Mouse (Mus musculus) CH12.LX (cell line): Measurements from ENCODE around the gene Ptdss2. TPM values are rescaled to one million over a fixed set of nuclear protein-coding genes. Genes with fewer than 3 reads are reported as not detected.

Experiments used
- DNase-seq: peaks from one replicate; pipeline ENCODE4 v3.0.0-alpha.2; 2013; ENCODE audit errors: extremely low read depth
- H3K27ac ChIP-seq: 2 replicates; pipeline ENCODE4 v1.5.1; 2012; ENCODE audit warnings: low read depth, mild to moderate bottlenecking, control low read depth, moderate library complexity; ENCODE audit not compliant: insufficient read depth
- H3K27me3 ChIP-seq: replicated peaks from 2 replicates; pipeline ENCODE3; 2012; ENCODE audit warnings: inconsistent platforms
- H3K36me3 ChIP-seq, 2 experiments: replicated peaks in 1 of 2; 2 replicates each; pipeline versions ENCODE3 to v1.6.1; 2012; ENCODE audit warnings: inconsistent platforms in 1 of 2, low read length in 1 of 2, mild to moderate bottlenecking in 1 of 2, mixed read lengths in 1 of 2, moderate library complexity in 1 of 2; ENCODE audit not compliant: control insufficient read depth in 1 of 2, insufficient read depth in 1 of 2
- H3K4me1 ChIP-seq, 2 experiments: 2 replicates each; pipeline ENCODE4 v1.6.1; 2012; ENCODE audit warnings: inconsistent platforms in 1 of 2, moderate library complexity in 1 of 2; ENCODE audit not compliant: insufficient read depth in 2 of 2, control insufficient read depth in 1 of 2
- H3K4me2 ChIP-seq: 2 replicates; pipeline ENCODE4 v1.6.1; 2012; ENCODE audit warnings: low read depth, mild to moderate bottlenecking, control low read depth; ENCODE audit not compliant: poor library complexity, insufficient read depth, severe bottlenecking
- H3K4me3 ChIP-seq, 3 experiments: fragments of 150-350 bp in 1 of 3; sonication (generic) in 1 of 3; replicated peaks in 1 of 3; 2 replicates each; pipeline versions ENCODE3 to v1.5.1; 2011 to 2012; ENCODE audit warnings: low read depth in 2 of 3, low read length in 2 of 3, mild to moderate bottlenecking in 2 of 3, moderate library complexity in 2 of 3, control low read depth in 1 of 3, improper control_type of control experiment in 1 of 3, inconsistent platforms in 1 of 3, mixed read lengths in 1 of 3; ENCODE audit not compliant: poor library complexity in 1 of 3
- H3K79me2 ChIP-seq: replicated peaks from 2 replicates; pipeline ENCODE4 v1.6.1; 2012; ENCODE audit warnings: mild to moderate bottlenecking, moderate library complexity; ENCODE audit not compliant: control insufficient read depth, poor library complexity, insufficient read depth, severe bottlenecking; ENCODE audit errors: extremely low read depth
- H3K9ac ChIP-seq: 2 replicates; pipeline ENCODE4 v1.6.1; 2012; ENCODE audit warnings: low read depth, mild to moderate bottlenecking, control low read depth, moderate library complexity; ENCODE audit not compliant: insufficient read depth
- H3K9me3 ChIP-seq: replicated peaks from 2 replicates; pipeline ENCODE3; 2012; ENCODE audit warnings: low read length, inconsistent platforms, mixed read lengths
- BHLHE40 ChIP-seq: IDR thresholded peaks from 2 replicates; pipeline ENCODE4 v1.6.1; 2011; ENCODE audit warnings: mild to moderate bottlenecking, low read depth, low read length, improper control_type of control experiment
- ELF1 ChIP-seq: IDR thresholded peaks from 2 replicates; pipeline ENCODE4 v1.6.1; 2014; ENCODE audit warnings: low read depth, mild to moderate bottlenecking, inconsistent platforms, low read length, improper control_type of control experiment
- HCFC1 ChIP-seq: IDR thresholded peaks from 2 replicates; pipeline ENCODE4 v1.6.1; 2012; ENCODE audit warnings: low read depth, mild to moderate bottlenecking, inconsistent platforms, low read length, improper control_type of control experiment
- JUN ChIP-seq: IDR thresholded peaks from 2 replicates; pipeline ENCODE4 v1.6.1; 2011; ENCODE audit warnings: low read depth, mild to moderate bottlenecking, low read length, improper control_type of control experiment, moderate library complexity; ENCODE audit not compliant: insufficient read depth
- KAT2A ChIP-seq: IDR thresholded peaks from 2 replicates; pipeline ENCODE4 v1.6.1; 2012; ENCODE audit warnings: low read length, improper control_type of control experiment, inconsistent platforms; ENCODE audit not compliant: insufficient replicate concordance
- MAFK ChIP-seq: IDR thresholded peaks from 2 replicates; pipeline ENCODE4 v1.6.1; 2011; ENCODE audit warnings: low read length, improper control_type of control experiment; ENCODE audit not compliant: insufficient replicate concordance
- MEF2A ChIP-seq: IDR thresholded peaks from 2 replicates; pipeline ENCODE4 v1.6.1; 2014; ENCODE audit warnings: low read depth, mild to moderate bottlenecking, inconsistent platforms, low read length, improper control_type of control experiment, borderline replicate concordance
- MYC ChIP-seq: IDR thresholded peaks from 2 replicates; pipeline ENCODE4 v1.6.1; 2011; ENCODE audit warnings: low read depth, mild to moderate bottlenecking, improper control_type of control experiment, low read length
- NELFE ChIP-seq: IDR thresholded peaks from 2 replicates; pipeline ENCODE4 v1.6.1; 2011; ENCODE audit warnings: low read depth, low read length, improper control_type of control experiment
- PAX5 ChIP-seq: IDR thresholded peaks from 2 replicates; pipeline ENCODE4 v1.6.1; 2012; ENCODE audit warnings: low read length, inconsistent platforms, mixed read lengths
- POLR2AphosphoS2 ChIP-seq: IDR thresholded peaks from 2 replicates; pipeline ENCODE4 v1.6.1; 2011; ENCODE audit warnings: low read depth, low read length, improper control_type of control experiment
- RAD21 ChIP-seq: IDR thresholded peaks from 2 replicates; pipeline ENCODE4 v1.6.1; 2011; ENCODE audit warnings: low read depth, mild to moderate bottlenecking, low read length, improper control_type of control experiment, moderate library complexity
- SIN3A ChIP-seq: IDR thresholded peaks from 2 replicates; pipeline ENCODE4 v1.6.1; 2012; ENCODE audit warnings: low read length, improper control_type of control experiment, inconsistent platforms
- SMC3 ChIP-seq: IDR thresholded peaks from 2 replicates; pipeline ENCODE4 v1.6.1; 2011; ENCODE audit warnings: low read depth, low read length, improper control_type of control experiment
- TCF12 ChIP-seq: IDR thresholded peaks from 2 replicates; pipeline ENCODE4 v1.6.1; 2014; ENCODE audit warnings: low read depth, mild to moderate bottlenecking, inconsistent platforms, low read length, improper control_type of control experiment
- ZKSCAN1 ChIP-seq: IDR thresholded peaks from 2 replicates; pipeline ENCODE4 v1.6.1; 2012; ENCODE audit warnings: low read depth, inconsistent platforms, low read length, improper control_type of control experiment, borderline replicate concordance
- dilution Hi-C: fragments of 300-500 bp; cut with MboI; formaldehyde crosslinking; loops from 2 replicates; pipeline ENCODE4 v1.14.3; 2020; ENCODE audit warnings: low sequenced_read_pairs; ENCODE audit not compliant: extremely low pct_unique_long_range_greater_than_20kb, extremely low pct_ligation_motif_present
- in situ Hi-C: fragments of 300-500 bp; cut with MboI; formaldehyde crosslinking; loops from 3 replicates; pipeline ENCODE4 v1.14.3; 2019; ENCODE audit warnings: low sequenced_read_pairs, low pct_ligation_motif_present, low pct_unique_long_range_greater_than_20kb, mixed read lengths
- polyA plus RNA-seq: library from polyadenylated mRNA; unstranded; fragments of >175 nt; gene quantifications from 2 replicates; pipeline ENCODE4 v1.2.1, GENCODE M21; 2012; ENCODE audit warnings: low read depth; ENCODE audit not compliant: insufficient read length
- total RNA-seq, 2 experiments: library from RNA; depleted of rRNA; stranded (reverse); fragments of 300-350 nt in 1 of 2; fragments of >200 nt in 1 of 2; gene quantifications; 2 replicates each; pipeline ENCODE4 v1.2.3; 2012 to 2014

Gene Ptdss2
- total and polyA plus RNA-seq, 3 experiments: 2.9 to 22.9 (median 12.0) TPM

DNA sequence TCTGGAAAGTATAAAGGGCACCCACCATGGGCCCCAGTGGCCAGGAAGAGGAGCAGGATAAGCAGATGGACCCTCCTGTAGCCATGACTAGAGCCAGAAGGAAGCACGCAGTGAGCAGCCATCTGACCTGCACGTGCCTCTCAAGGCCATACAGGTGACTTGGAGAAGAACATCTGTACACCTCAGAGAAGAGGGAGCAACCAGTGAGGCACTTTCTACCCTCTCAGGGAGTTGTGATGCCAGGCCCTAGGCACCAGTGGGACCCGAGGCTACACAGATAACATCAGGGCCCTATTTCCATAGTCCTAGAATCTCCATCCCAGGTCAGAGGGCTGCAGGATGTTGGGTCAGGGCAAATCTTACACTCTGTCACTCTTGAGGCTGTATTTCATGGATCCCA lies 68.0 kb downstream of the Ptdss2 start:
- dilution Hi-C loops (no loop called here), in situ Hi-C loops (no loop called here)
- Histone ChIP-seq H3K4me3 (no peak overlapping the region), H3K27ac (no peak overlapping the region), H3K79me2 (no peaks in the 10 kb centered on the region), H3K4me2 (no peak overlapping the region), H3K36me3 (peaks cover 31 to 42% of the 10 kb centered on the region in 2 experiments), H3K4me1 (peaks cover 6 to 15% of the 10 kb centered on the region in 2 experiments), H3K9me3 (no peaks in the 10 kb centered on the region), H3K9ac (no peak overlapping the region), H3K27me3 (no peaks in the 10 kb centered on the region)
- DNase-seq: no peak
- no peak for TF ChIP-seq KAT2A
- no peak for TF ChIP-seq NELFE
- TF ChIP-seq MEF2A: no peak
- TF ChIP-seq SMC3: no peak
- no peak for TF ChIP-seq HCFC1
- TF ChIP-seq POLR2AphosphoS2: no peak

DNA sequence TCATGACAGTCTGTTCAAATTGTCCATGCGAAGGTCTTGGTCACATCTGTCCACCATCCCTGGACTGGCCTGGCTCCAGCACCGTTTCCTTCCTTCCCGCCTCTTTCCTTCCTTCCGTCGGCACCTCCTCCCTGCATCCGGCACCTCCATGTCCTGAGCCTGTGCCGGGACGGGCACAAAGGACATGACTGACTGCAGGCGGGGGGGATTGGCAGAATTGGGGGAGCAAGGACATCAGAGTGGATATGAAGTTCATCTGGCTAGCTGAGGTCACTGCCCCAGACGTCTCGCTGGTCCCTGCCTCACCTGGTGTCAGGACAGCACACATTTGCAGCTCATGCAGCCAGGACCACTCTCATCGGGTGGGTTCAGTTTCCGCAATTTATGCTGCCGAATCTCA lies 68.9 kb downstream of the Ptdss2 start:
- H3K9ac ChIP-seq: no peak overlapping the region
- no peaks in the 10 kb centered on the region for H3K27me3 ChIP-seq
- H3K27ac ChIP-seq: no peak overlapping the region
- no peak for DNase-seq
- TF ChIP-seq JUN (no peak), ZKSCAN1 (no peak), PAX5 (no peak), SIN3A (no peak), ELF1 (no peak), MAFK (no peak), KAT2A (no peak), RAD21 (no peak), MYC (no peak), BHLHE40 (no peak), NELFE (no peak), TCF12 (no peak)
- TF ChIP-seq, all 38 proteins: peak for 0
- H3K9me3 ChIP-seq: no peaks in the 10 kb centered on the region
- in situ Hi-C loops (no loop called here), dilution Hi-C loops (no loop called here)
- no peak overlapping the region for H3K4me3 ChIP-seq
- no peaks in the 10 kb centered on the region for H3K79me2 ChIP-seq
- H3K4me1 ChIP-seq: peaks cover 6 to 18% of the 10 kb centered on the region in 2 experiments
- no peak overlapping the region for H3K4me2 ChIP-seq
- H3K36me3 ChIP-seq: peaks cover 31 to 42% of the 10 kb centered on the region in 2 experiments
